Mouse (Mus musculus) midbrain, embryonic 11.5 days (tissue): ENCODE results near the gene Rab5if. TPM values are rescaled to one million over a fixed set of nuclear protein-coding genes. Genes with fewer than 3 reads are reported as not detected.
"Not testable (repeated sequence)": the region's sequence is repeated elsewhere in the genome, so short reads cannot be mapped to it uniquely, and the experiment has no call there.

ENCODE experiments used
- ATAC-seq: fragments of 200-750 bp; cut with Nextera tagmentation; 2 replicates; pipeline ENCODE4 v1.8.0; 2017; ENCODE audit warnings: moderate TSS enrichment, moderate library complexity; ENCODE audit not compliant: low FRiP score
- DNase-seq: peaks from one replicate; pipeline ENCODE4 v3.0.0; 2015; ENCODE audit warnings: low spot score; ENCODE audit errors: missing footprints
- H3K27ac ChIP-seq: fragments of 300-500 bp; sonication (generic); 2 replicates; pipeline ENCODE4 v1.5.1; 2014; ENCODE audit warnings: low read depth, low read length
- H3K27me3 ChIP-seq: fragments of 300-500 bp; sonication (generic); 2 replicates; pipeline ENCODE4 v1.6.1; 2014; ENCODE audit warnings: mild to moderate bottlenecking, low read length, moderate library complexity, mixed read lengths; ENCODE audit not compliant: control insufficient read depth, insufficient read depth
- H3K36me3 ChIP-seq: fragments of 300-500 bp; sonication (generic); 2 replicates; pipeline ENCODE4 v1.6.1; 2014; ENCODE audit warnings: mild to moderate bottlenecking, low read length, moderate library complexity, mixed read lengths; ENCODE audit not compliant: control insufficient read depth, insufficient read depth
- H3K4me1 ChIP-seq: fragments of 300-500 bp; sonication (generic); 2 replicates; pipeline ENCODE4 v1.6.1; 2014; ENCODE audit warnings: low read length; ENCODE audit not compliant: control insufficient read depth, insufficient read depth
- H3K4me2 ChIP-seq: fragments of 300-500 bp; sonication (generic); 2 replicates; pipeline ENCODE4 v1.6.1; 2014; ENCODE audit warnings: mild to moderate bottlenecking, moderate library complexity
- H3K4me3 ChIP-seq: fragments of 300-500 bp; sonication (generic); 2 replicates; pipeline ENCODE4 v1.5.1; 2014; ENCODE audit warnings: low read depth, low read length
- H3K9ac ChIP-seq: fragments of 300-500 bp; sonication (generic); 2 replicates; pipeline ENCODE4 v1.6.1; 2014; ENCODE audit warnings: low read length
- H3K9me3 ChIP-seq: fragments of 300-500 bp; sonication (generic); 2 replicates; pipeline ENCODE4 v1.6.1; 2016; ENCODE audit warnings: low read length; ENCODE audit not compliant: control insufficient read depth
- WGBS: fragments of 180-500 bp; shearing (Covaris S2); extraction: QIAGEN DNeasy Blood & Tissue Kit; methylation state at CpG from one replicate; pipeline ENCODE4 v1.1.7; 2014; 5-methylcytosine and 5-hydroxymethylcytosine counted together
- polyA plus RNA-seq: library from polyadenylated mRNA; unstranded; fragments of >200 nt; fragmentation: Nextera tagmentation; extraction: Ambion mirVana; gene quantifications from 2 replicates; pipeline ENCODE4 v1.2.1, GENCODE M21; 2014

Gene Rab5if
- polyA plus RNA-seq, 1 experiment from 2014 or later = 196 TPM

DNA sequence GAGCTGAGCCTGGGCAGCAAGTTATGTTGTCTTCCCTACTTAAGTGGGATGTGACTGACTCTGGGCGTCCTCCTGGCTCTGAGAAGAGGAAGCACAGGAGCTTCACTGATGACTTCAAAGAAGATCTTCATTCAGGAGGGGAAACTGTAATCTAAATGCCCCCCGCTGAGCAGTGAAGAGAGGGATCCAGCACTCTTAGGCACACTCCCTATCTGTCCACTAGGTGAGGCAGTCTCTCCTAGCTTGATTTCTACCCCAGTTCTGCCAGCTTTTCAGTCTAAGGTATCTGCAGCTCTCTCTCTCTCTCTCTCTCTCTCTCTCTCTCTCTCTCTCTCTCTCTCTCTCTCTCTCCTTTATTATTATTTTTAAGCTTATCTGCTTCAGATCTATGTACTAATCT is 40.4 kb downstream of the Rab5if start:
- WGBS = 23% methylated on average over 2 of the region's 2 CpGs
- Histone ChIP-seq H3K4me2 (no peak overlapping the region), H3K4me3 (no peak overlapping the region), H3K27ac (no peak overlapping the region), H3K9ac (no peak overlapping the region), H3K9me3 (no peaks in the 10 kb centered on the region), H3K27me3 (no peaks in the 10 kb centered on the region), H3K4me1 (no peaks in the 10 kb centered on the region), H3K36me3 (no peaks in the 10 kb centered on the region)
- DNase-seq (no peak), ATAC-seq (no peak)

DNA sequence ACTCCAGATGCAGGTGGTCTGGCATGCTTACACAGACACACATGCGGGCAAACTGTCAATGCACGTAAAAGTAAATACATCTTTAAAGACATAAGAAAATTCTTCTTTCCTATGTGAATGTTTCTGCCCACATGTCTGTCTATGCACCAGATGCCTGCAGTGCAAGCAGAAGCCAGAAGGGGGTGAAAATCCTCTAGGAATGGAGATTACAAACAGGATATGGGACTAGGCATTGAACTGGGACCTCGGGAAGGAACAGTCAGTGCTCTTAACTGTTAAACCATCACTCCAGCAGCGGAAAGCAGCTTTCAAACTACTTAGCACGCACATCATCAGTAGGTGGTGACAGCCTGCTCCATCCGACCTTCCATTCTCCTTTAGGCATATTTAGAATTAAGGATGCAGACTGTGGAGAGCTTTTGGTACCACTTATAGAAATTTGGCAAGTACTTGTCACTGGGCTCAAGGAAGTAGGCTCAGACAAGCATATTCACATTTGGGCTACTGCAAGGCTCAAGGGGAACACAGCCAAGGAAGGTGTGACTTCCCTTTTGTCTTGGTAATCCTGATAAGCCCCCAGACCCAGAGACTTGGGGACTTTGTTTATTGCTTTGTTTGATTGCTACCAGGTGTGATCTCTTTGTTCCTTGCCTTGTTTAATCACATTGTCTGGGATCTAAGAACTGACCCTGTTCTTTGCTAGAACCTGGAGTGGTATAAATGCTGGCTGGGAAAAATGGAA is 42.2 kb downstream of the Rab5if start:
- 26% methylated on average over 6 of the region's 6 CpGs for WGBS
- H3K4me3 ChIP-seq = no peak overlapping the region

DNA sequence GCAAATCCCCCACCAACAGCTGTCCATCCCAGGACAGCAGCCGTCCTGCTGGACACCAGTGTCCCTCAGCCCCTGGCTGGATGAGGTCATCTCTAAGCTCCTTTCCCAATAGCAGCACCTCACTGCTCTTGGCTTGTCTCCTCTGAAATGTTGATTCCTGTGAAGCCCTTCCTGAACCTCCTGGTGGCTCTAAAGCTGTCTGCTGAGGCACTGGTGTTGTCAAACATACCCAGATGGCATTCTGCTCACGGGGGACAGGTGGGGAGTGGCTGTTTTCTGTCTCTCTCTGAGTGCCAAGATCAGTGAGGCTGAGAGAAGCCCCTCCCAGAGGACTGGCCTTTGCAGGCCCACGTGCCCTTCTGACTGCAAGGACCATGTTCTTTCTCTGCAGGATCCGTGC is 43.0 kb downstream of the Rab5if start:
- not testable (repeated sequence) for DNase-seq, H3K27ac ChIP-seq

More for the DNA sequence above, 42.2 kb downstream of the Rab5if start:
- no peaks in the 10 kb centered on the region for H3K36me3 ChIP-seq
- no peak overlapping the region for H3K4me2 ChIP-seq
- ATAC-seq = no peak
- H3K9me3 ChIP-seq = no peaks in the 10 kb centered on the region
- DNase-seq = peak; percentile 89
- H3K27me3 ChIP-seq = no peaks in the 10 kb centered on the region
- no peak overlapping the region for H3K9ac ChIP-seq
- H3K4me1 ChIP-seq = no peaks in the 10 kb centered on the region
- H3K27ac ChIP-seq = no peak overlapping the region

DNA sequence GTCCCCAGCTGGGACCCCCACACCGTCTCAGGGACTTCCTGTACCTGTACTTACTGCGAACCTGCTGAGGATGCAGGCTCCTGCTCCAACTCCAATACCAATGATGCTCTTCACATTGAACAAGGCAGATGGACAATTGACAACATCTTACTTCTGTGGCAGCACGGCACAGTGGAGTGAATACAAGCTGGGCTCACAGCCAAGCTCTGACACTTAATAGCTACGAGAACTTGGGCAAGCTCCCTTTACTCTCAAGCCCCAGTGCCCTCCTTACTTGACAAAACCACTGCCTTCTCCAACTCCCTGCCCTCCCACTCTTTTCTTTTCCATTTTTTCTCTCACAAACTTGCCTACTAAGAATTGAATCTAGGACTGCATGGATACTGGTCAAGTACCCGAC is 50.3 kb downstream of the Rab5if start:
- WGBS = 83% methylated on average over 5 of the region's 5 CpGs
- no peak overlapping the region for H3K9ac ChIP-seq
- DNase-seq (no peak), ATAC-seq (no peak)
- no peak overlapping the region for H3K27ac ChIP-seq
- no peaks in the 10 kb centered on the region for H3K9me3 ChIP-seq
- no peak overlapping the region for H3K4me3 ChIP-seq
- H3K27me3 ChIP-seq = no peaks in the 10 kb centered on the region
- no peaks in the 10 kb centered on the region for H3K4me1 ChIP-seq
- no peak overlapping the region for H3K4me2 ChIP-seq
- no peaks in the 10 kb centered on the region for H3K36me3 ChIP-seq

More for the DNA sequence above, 43.0 kb downstream of the Rab5if start:
- H3K9ac ChIP-seq, H3K4me3 ChIP-seq, H3K36me3 ChIP-seq, H3K4me2 ChIP-seq, ATAC-seq, H3K27me3 ChIP-seq, H3K4me1 ChIP-seq, H3K9me3 ChIP-seq: not testable (repeated sequence)
- 44% methylated on average over 4 of the region's 4 CpGs for WGBS

DNA sequence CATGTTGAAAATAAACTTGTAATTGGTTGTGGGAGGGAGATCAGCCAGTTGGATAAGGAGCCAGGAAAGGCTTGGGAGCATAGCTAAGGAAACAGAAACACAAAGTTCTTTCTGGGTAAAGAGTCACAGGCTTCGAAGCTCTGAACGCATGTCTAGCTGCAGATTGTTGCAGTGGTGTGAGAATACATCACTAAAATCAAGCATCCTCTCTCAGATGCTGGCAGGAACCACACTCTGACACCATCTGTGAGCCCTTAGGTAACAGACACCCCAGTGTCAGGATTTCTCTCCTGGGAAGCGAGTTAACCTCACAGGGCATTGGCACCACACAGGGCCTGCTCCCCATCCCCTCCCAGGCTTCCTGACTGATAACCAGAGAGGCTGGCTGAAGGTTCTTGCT is 52.6 kb downstream of the Rab5if start:
- no peak for ATAC-seq
- WGBS = 82% methylated on average over 3 of the region's 3 CpGs

DNA sequence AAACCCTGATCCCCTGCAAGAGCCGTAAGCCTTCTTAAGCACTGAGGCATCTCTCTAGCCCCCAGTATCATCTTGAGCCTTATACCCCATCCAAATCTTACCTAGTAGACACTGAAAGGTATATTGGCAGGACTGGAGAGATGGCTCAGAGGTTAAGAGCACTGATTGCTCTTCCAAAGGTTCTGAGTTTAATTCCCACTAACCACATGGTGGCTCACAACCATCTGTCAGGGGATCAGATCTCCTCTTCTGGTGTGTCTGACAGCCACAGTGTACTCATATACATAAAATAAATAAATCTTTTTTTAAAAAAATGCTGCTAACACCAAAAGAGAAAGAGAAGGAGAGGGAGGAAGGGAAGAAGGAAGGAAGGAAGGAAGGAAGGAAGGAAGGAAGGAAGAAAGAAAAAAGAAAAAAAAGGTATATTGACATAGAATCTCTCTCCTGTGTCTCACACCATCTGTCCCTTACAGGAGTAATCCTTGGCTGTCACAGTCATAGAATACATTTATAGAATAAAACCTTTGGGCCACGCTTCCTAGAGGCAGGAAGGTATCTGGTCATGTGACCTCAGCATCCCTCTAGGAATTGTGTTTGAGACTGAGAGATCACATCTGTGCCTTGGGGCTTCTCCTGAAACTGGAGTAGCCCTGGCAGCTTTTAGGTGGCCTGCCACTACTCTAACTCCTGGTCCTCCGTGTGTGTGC is 53.6 kb downstream of the Rab5if start:
- H3K9me3 ChIP-seq = no peaks in the 10 kb centered on the region
- no peak overlapping the region for H3K27ac ChIP-seq
- WGBS = 82% methylated on average over 3 of the region's 3 CpGs
- H3K4me3 ChIP-seq = no peak overlapping the region
- DNase-seq = no peak
- H3K9ac ChIP-seq = no peak overlapping the region
- H3K4me2 ChIP-seq = no peak overlapping the region
- no peaks in the 10 kb centered on the region for H3K4me1 ChIP-seq
- no peak for ATAC-seq
- no peaks in the 10 kb centered on the region for H3K27me3 ChIP-seq
- no peaks in the 10 kb centered on the region for H3K36me3 ChIP-seq

More for the DNA sequence above, 52.6 kb downstream of the Rab5if start:
- Histone ChIP-seq H3K4me2 (no peak overlapping the region), H3K36me3 (no peaks in the 10 kb centered on the region), H3K9ac (no peak overlapping the region), H3K27ac (no peak overlapping the region), H3K4me1 (no peaks in the 10 kb centered on the region), H3K4me3 (no peak overlapping the region), H3K9me3 (no peaks in the 10 kb centered on the region), H3K27me3 (no peaks in the 10 kb centered on the region)
- no peak for DNase-seq

DNA sequence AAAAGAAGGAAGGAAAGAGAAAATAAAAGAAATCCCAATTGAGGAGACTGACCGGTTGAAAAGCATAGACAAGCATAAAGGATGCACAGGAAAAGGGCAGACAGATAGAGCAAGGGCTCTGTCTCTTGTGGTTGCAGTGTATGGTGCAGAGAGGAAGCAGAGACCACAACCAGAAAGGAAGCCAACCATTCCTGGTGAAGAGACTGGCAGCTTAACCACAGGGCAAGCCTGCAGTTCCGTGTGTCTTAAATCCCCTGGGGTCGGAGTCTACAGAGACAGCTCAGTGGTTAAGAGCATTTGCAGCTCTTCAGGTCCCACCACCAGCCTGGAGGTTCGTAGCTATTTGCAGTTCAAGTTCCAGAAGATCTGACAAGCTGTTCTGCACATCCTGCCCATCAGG is 55.6 kb downstream of the Rab5if start:
- Histone ChIP-seq H3K36me3 (no peaks in the 10 kb centered on the region), H3K27me3 (no peaks in the 10 kb centered on the region), H3K9me3 (no peaks in the 10 kb centered on the region), H3K9ac (no peak overlapping the region), H3K27ac (no peak overlapping the region), H3K4me1 (no peaks in the 10 kb centered on the region), H3K4me2 (no peak overlapping the region), H3K4me3 (no peak overlapping the region)
- ATAC-seq = no peak
- no peak for DNase-seq
- WGBS = 58% methylated on average over 4 of the region's 4 CpGs

DNA sequence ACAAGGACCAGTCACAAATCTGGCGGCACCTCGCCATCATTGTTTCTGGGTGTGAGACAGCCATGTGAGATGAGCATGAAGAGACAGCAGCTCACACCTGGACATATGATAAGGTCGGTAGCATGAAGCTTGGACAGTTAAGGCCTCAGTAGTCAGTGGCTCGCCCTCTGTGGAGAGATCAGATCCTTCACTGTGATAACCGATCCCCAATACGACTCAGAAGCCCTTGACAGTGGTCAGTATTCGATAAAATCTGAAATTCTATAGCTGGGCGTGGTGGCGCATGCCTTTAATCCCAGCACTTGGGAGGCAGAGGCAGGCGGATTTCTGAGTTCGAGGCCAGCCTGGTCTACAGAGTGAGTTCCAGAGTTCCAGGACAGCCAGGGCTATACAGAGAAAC is 56.3 kb downstream of the Rab5if start:
- WGBS = 88% methylated on average over 11 of the region's 11 CpGs
- H3K9ac ChIP-seq, H3K27ac ChIP-seq: not testable (repeated sequence)

DNA sequence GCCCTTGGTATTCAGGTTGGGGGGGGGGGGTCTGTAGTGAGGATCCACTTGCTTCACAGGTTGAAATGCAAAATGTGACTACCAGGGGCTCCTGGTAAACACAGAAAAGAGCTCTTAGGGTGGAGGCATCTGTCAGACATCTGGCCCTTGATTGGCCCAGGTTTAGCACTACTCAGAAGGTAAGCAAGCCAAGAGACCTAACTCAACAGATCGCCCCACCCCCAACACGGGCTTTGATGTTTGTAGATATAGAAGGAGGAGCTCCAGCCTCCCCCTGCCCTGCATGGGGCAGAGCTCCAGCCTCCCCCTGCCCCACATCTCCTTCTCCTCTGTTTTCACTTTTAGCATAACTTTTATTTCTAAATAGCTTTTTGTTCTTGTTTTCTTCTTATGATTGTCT is 56.9 kb downstream of the Rab5if start:
- Histone ChIP-seq H3K9me3 (no peaks in the 10 kb centered on the region), H3K36me3 (no peaks in the 10 kb centered on the region), H3K4me2 (no peak overlapping the region), H3K4me3 (no peak overlapping the region), H3K4me1 (no peaks in the 10 kb centered on the region), H3K27ac (no peak overlapping the region), H3K9ac (no peak overlapping the region), H3K27me3 (no peaks in the 10 kb centered on the region)
- no peak for ATAC-seq
- DNase-seq = no peak
- 58% methylated on average over 2 of the region's 2 CpGs for WGBS

More for the DNA sequence above, 56.3 kb downstream of the Rab5if start:
- not testable (repeated sequence) for H3K4me3 ChIP-seq, H3K27me3 ChIP-seq, H3K4me2 ChIP-seq, H3K36me3 ChIP-seq, ATAC-seq, DNase-seq, H3K4me1 ChIP-seq, H3K9me3 ChIP-seq
